Mouse (Mus musculus) bone marrow macrophage, adult 2 months (primary cell): ENCODE data around the gene C1ra. TPM values are rescaled to one million over a fixed set of nuclear protein-coding genes. Genes with fewer than 3 reads are reported as not detected.
A peak's percentile ranks its signal among the peaks of the same experiment; 100 is the strongest.
"Not testable (repeated sequence)": the region's sequence is repeated elsewhere in the genome, so short reads cannot be mapped to it uniquely, and the experiment has no call there.

ENCODE experiments used
- H3K27ac ChIP-seq: 2 replicates; pipeline ENCODE4 v1.5.1; 2012; ENCODE audit warnings: low read depth, low read length; ENCODE audit not compliant: insufficient read depth
- H3K4me1 ChIP-seq: 2 replicates; pipeline ENCODE4 v1.6.1; 2012; ENCODE audit warnings: low read length; ENCODE audit not compliant: control insufficient read depth, insufficient read depth
- H3K4me3 ChIP-seq: 2 replicates; pipeline ENCODE4 v1.5.1; 2012; ENCODE audit warnings: mild to moderate bottlenecking, low read length, moderate library complexity; ENCODE audit not compliant: insufficient read depth
- CTCF ChIP-seq: IDR thresholded peaks from 2 replicates; pipeline ENCODE4 v1.5.1; 2012; ENCODE audit warnings: low read depth, mild to moderate bottlenecking, low read length, moderate library complexity
- POLR2A ChIP-seq: IDR thresholded peaks from 2 replicates; pipeline ENCODE4 v1.6.1; 2012; ENCODE audit warnings: mild to moderate bottlenecking, low read depth, low read length, borderline replicate concordance
- polyA plus RNA-seq: library from polyadenylated mRNA; stranded (reverse); fragments of >200 nt; gene quantifications from 2 replicates; pipeline ENCODE4 v1.2.4, GENCODE M21; 2012; ENCODE audit not compliant: missing spikeins, insufficient read depth, insufficient read length

Gene C1ra
- polyA plus RNA-seq, 1 experiment, result 3.4 TPM

DNA sequence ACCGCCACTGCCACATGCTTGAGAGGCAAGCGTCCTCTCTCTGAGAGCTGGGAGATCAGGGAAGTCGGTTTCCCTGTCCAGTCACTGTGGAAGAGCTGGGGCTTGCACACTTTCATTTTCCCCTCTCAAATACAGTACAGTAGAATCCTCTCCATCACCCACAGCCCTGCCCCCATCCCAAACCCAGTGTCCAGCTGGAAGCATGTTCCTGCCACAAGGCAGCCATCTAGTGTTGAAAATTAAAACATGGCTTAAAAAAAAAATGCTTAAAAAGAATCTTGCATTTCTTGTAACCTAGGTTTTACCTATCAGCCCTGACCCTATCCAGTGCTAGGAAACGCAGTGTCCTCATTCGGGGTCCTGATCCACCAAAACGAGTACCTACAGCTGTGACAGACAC is 32.3 kb downstream of the C1ra start:
- Histone ChIP-seq H3K4me3 (no peak overlapping the region), H3K27ac (no peak overlapping the region), H3K4me1 (peaks cover 5% of the 10 kb centered on the region; the same call in 1 of the 2 replicates)
- TF ChIP-seq POLR2A (no peak), CTCF (no peak)

DNA sequence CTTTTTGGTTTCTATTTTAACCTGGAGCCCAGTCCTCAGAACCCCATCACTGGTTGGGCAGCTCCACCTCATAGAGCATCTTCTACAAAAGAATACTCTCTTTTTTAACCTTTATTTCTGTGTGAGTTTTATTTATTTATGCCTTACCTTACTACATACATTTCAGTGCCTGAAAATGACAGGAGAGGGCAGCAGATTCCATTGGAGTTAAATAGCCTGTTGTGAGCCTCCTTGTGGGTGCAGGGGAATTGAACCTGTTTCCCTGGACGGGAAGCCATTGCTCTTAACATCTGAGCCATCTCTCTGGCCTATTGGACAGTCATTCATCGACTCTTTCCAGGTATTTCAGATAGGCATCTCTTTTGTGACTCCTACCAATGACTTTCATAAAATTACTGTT is 33.2 kb downstream of the C1ra start:
- no peak for TF ChIP-seq POLR2A
- TF ChIP-seq CTCF, result no peak
- peaks cover 5% of the 10 kb centered on the region; the same call in 1 of the 2 replicates for H3K4me1 ChIP-seq
- H3K4me3 ChIP-seq, result no peak overlapping the region
- no peak overlapping the region for H3K27ac ChIP-seq

- not testable (repeated sequence) for H3K27ac ChIP-seq, H3K4me1 ChIP-seq
Measured at GRCm38 (mm10) chr6:124547979-124548378, 35.8 kb downstream of the C1ra start.

DNA sequence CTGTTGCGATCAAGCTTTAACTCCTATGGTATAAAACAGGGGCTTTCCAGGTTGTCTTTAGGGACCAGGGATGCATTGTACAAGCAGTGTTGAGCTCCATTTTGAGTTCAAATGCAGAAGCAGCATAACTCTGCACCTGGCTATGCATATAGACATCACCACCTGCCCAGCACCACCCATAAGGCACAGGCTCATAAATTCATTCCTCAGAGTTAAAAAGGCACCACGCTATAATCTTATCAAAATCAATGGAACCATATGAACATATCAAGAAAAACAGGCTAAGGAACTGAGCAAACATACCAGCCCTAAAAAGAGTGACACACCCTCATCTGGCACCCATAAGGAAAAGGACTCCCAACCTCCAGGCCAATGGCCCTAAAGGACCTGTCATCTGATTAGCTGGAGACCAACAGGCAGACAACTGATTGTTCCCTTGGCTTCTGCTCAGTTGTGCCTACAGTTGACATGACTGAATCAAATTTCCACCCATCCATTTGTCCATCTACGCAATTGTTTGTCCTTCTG is 36.9 kb downstream of the C1ra start:
- no peak for TF ChIP-seq CTCF
- no peak for TF ChIP-seq POLR2A
- H3K27ac ChIP-seq, result no peak overlapping the region
- H3K4me1 ChIP-seq, result no peaks in the 10 kb centered on the region
- no peak overlapping the region for H3K4me3 ChIP-seq

More at GRCm38 (mm10) chr6:124547979-124548378, 35.8 kb downstream of the C1ra start:
- not testable (repeated sequence) for H3K4me3 ChIP-seq

DNA sequence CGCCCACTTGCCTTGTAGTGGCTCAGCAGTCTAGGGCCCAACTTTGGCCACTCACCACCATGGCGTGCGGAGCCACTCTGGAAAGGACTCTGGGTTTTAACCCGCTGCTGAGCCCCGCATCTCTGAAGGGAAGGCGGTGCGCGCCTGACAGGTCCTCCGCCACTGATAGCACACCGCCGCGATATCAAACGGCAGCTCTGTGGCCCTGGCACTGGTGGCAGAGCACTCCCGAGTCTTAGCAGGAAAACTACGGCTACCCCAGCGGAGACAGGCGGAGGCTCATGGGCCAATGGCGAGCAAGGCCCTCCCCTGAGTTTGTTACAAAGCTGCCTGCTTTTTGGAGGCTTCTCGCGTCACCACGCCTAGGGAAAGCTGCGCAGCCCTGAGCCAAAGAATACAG is 40.6 kb downstream of the C1ra start:
- Histone ChIP-seq H3K27ac (no peak overlapping the region), H3K4me3 (no peak overlapping the region), H3K4me1 (no peaks in the 10 kb centered on the region)
- no peak for TF ChIP-seq POLR2A

- not testable (repeated sequence) for H3K27ac ChIP-seq
Measured at GRCm38 (mm10) chr6:124555956-124556355, 43.8 kb downstream of the C1ra start.

GRCm38 (mm10) chr6:124561156-124561555 is 49.0 kb downstream of the C1ra start:
- not testable (repeated sequence) for H3K4me3 ChIP-seq, H3K27ac ChIP-seq, H3K4me1 ChIP-seq

More at GRCm38 (mm10) chr6:124555956-124556355, 43.8 kb downstream of the C1ra start:
- not testable (repeated sequence) for H3K4me1 ChIP-seq, H3K4me3 ChIP-seq

DNA sequence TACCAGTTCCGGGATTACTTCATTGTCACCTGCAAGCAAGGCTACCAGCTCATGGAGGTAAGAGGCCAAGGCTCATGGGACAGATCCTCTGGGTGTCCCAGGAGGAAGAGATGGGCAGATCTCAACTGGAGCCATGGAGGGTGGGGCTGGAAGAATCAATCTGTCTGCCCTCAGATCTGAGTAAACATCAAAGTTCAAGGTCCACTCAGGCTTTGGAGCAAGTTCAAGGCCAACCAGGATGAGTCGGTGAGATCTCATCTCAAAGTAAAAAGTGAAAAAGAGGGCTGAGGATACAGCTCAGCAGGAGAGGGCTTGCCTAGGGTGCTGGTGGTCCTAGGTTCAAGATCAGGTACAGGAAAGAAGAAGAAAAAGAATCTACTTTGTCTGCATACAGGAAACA is 49.4 kb downstream of the C1ra start:
- not testable (repeated sequence) for H3K4me1 ChIP-seq, H3K4me3 ChIP-seq, H3K27ac ChIP-seq

- TF ChIP-seq POLR2A, result no peak
- peak; percentile 65 for TF ChIP-seq CTCF
- no peak within 1 kb of the TSS for H3K4me3 ChIP-seq
- H3K27ac ChIP-seq, result no peak within 1 kb of the TSS
- no peaks in the 10 kb centered on the region for H3K4me1 ChIP-seq
Measured at GRCm38 (mm10) chr6:124570026-124570425, 57.8 kb downstream of the C1ra start, which contains the start of gene C1rb. C1rb (plus strand) TSS chr6:124570294.

Other genes with a start within 250 kb of the C1ra start
- gene Cd163, start 207.7 kb upstream of the C1ra start, polyA plus RNA-seq, result 1.8 and 2.3 TPM in 2 replicates
- 28.8 and 32.5 TPM in 2 replicates for gene Pex5, start 97.3 kb upstream of the C1ra start, polyA plus RNA-seq
- 0.60 TPM in 1 of 2 replicates, not detected in the other for gene Clstn3, start 47.6 kb upstream of the C1ra start, polyA plus RNA-seq
- gene C1rl, start 19.3 kb upstream of the C1ra start, polyA plus RNA-seq, result 0.97 and 1.1 TPM in 2 replicates
- gene C1s1, start 30.0 kb downstream of the C1ra start, polyA plus RNA-seq, result 0.55 TPM in 1 of 2 replicates, not detected in the other
- gene C1rb, start 57.9 kb downstream of the C1ra start, polyA plus RNA-seq, result not detected in 2 replicates
- gene C1s2, start 123.7 kb downstream of the C1ra start, polyA plus RNA-seq, result not detected in 2 replicates
- gene Lpcat3, start 150.6 kb downstream of the C1ra start, polyA plus RNA-seq, result 57.4 and 70.0 TPM in 2 replicates
- gene Emg1, start 199.8 kb downstream of the C1ra start, polyA plus RNA-seq, result 48.2 and 54.9 TPM in 2 replicates
- 94.1 and 97.8 TPM in 2 replicates for gene Phb2, start 199.9 kb downstream of the C1ra start, polyA plus RNA-seq
- gene Ptpn6, start 226.3 kb downstream of the C1ra start, polyA plus RNA-seq, result 583 and 614 TPM in 2 replicates
- 221 and 253 TPM in 2 replicates for gene Grcc10, start 229.0 kb downstream of the C1ra start, polyA plus RNA-seq
- not detected in 2 replicates for gene Gm45234, start 243.6 kb downstream of the C1ra start, polyA plus RNA-seq
- gene Atn1, start 244.1 kb downstream of the C1ra start, polyA plus RNA-seq, result 30.1 and 34.0 TPM in 2 replicates